Mouse (Mus musculus) c-Kit-positive CD71-positive TER-119-positive erythroid progenitor cells, embryonic 14.5 days (primary cell): Measurements from ENCODE around the gene Rab14.

Experiments
- DNase-seq: peaks from one replicate; pipeline ENCODE4 v3.0.0-alpha.2; 2013; ENCODE audit warnings: low spot score

Rab14 gene

DNA sequence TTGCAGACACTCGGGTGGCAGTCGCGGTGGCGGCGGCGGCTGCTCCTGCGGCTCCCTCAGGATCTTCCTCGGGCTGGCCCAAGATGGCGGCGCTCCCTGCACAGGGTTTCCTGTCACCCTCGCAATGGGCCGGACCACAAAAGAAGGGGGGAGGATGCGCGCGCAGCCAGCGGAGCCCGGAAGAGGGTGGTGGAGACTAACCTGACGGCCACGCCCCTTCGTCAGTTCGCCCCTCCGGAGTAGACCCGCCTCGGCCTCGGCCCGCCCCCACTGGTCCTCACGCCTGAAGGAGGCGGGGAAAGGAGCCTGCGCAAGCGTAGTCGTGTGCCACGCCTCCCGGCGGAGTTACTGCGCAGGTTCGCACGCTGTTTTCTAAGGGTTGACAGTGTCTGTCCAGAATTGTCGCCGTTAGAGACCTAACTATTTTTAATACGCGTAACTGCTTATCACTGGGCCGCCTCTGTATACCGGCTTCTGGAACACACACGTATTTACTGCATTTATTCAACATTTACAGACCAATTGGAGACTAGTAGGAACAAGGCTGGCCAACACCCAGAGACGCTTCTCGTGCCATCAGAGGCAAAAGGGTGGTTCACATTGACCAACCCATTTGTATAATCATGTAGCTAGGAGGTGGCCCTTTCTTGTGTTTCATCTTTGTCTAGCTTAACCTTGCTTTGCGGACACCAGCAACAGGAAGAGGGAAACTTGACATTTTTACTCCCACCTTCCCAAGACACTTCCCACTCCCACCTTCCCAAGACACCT lies at the start of gene Rab14:
Gene Rab14 (minus strand): TSS at position 223 of the 771 bp plus-strand sequence.
- peak; percentile 99 for DNase-seq

DNA sequence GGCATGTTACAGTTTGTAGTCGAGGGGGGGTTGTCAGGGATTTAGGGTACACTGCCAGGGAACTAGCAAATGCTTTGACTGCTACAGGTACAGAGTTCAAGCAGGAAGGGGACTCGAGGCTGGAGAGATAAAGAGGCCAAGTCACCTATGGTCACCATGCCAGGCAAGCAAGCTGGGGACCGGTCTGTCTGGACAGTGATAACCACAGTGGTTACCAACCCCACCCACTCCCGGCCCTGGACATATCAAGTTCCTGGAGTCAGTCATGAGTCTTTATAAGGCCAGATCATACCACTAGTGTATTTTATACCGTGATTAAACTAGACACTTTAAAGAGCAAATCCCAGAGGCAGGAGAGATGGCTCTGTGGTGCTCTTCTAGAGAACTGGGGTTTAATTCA lies 46.8 kb upstream of the Rab14 start:
- DNase-seq, result no peak

DNA sequence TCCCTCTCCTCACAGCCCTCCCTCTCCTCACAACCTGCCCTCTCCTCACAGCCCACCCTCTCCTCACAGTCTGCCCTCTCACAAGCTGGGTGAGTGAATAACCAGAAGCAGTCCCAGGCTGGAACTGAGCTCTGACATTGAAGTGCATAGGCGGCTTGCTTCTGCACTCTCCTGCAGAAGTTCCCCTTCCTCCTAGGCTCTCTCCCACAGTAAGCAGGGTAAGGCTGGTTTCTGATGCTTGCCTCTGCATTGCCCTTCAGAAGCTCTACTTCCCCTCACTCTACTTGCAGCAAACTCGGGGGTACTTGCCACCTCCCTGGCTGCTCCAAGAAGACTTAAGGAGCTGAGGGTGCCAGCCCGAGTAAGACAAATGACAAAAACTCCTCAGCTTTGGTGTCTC lies 43.3 kb upstream of the Rab14 start:
- DNase-seq, result no peak

DNA sequence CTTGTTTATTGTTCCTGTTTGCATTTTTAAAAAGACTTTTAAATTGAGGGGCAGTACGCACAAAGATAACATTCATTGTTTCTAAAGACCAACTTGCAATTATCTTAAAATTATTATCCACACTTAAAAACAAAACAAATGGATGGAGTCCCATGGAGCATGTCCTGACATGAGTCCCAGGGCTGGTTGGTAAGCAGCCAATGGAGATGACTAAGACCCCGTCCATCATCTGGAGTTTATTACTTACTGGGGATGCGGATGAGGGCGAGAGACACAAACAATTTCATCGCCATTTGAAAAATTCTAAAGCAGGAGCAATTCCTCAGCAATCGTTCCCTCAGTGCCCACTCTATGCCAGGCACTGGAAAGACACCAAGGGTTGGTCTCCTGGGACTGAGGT lies 34.1 kb upstream of the Rab14 start:
- DNase-seq, result no peak

DNA sequence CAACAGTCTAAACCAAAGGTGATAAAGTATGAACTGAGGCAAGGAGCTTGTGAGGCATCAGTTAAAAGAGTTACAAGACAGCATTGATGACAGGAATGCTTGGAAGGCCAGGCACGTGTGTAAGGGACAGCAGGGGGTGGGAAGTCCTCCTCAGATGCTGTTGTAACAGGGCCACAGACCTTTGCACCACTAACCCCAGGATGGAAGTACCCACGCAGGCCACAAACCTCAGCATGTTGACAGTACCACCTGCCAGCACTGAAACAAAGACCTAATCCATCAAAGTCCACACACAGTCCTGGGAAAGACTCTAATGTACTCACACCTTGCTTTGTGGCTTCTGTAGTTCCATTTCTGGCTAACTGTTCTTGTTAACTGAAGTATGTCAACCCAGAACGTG lies 33.0 kb upstream of the Rab14 start:
- no peak for DNase-seq

GRCm38 (mm10) chr2:35232595-35233445 lies 31.9 kb upstream of the Rab14 start:
- DNase-seq, result no peak

GRCm38 (mm10) chr2:35231871-35232270 lies 31.0 kb upstream of the Rab14 start:
- no peak for DNase-seq

- no peak for DNase-seq
These were observed 29.3 kb upstream of the Rab14 start for GRCm38 (mm10) chr2:35230215-35230614.

DNA sequence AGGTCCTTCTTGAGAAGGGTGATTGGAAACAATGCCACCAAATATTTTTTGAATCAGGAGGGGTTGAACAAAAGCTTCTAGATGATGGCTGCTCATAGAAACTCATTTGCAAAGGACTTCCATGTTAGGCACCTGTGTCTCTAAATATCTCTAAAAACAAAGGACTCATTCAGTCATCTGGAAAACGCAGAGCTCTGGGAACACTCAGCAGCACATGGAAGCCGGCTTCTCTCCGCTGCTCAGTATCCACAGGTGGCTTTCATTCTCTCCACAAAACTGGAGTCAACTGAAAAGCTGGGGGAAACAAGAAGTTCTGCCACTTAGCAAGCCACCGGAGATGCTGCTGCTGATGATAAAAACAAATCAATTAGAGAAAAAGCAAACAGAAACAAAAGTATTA lies 27.2 kb upstream of the Rab14 start:
- no peak for DNase-seq

DNA sequence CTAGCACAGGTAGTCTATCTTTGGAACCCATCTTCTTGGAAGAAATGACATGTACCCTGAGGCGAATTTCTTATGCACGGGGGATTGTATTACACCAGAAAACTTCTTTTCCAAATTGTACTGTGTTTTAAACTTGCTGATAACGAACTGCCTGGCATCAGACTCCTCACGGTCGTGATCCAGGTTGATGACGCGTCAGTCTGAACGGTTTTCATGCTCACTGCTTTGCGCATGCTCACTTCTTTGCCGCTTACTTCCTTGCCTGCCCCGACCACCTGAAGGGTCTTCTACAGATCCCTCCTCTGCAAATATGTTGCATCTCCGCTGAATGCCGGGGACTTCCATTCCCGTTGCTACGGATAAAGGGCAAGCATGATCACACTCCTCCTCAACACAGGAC lies 23.4 kb upstream of the Rab14 start:
- no peak for DNase-seq

GRCm38 (mm10) chr2:35222822-35223391 lies 22.0 kb upstream of the Rab14 start:
- no peak for DNase-seq

DNA sequence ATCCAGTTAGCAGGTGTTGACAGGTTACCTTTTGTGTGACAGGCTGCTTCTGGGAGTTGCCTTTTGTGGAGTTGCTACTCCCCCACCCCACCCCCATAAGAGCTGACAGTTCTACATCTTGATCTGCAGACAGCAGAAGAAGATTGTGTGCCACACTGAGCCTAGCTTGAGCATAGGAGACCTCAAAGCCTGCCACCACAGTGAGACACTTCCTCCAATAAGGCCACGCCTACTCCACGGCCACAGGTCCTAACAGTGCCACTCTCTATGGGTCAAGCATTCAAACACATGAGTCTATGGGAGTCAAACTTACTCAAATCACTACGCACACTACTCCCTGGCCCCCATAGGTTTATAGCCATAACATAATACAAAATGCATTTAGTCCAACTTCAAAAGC lies 17.8 kb upstream of the Rab14 start:
- no peak for DNase-seq

DNA sequence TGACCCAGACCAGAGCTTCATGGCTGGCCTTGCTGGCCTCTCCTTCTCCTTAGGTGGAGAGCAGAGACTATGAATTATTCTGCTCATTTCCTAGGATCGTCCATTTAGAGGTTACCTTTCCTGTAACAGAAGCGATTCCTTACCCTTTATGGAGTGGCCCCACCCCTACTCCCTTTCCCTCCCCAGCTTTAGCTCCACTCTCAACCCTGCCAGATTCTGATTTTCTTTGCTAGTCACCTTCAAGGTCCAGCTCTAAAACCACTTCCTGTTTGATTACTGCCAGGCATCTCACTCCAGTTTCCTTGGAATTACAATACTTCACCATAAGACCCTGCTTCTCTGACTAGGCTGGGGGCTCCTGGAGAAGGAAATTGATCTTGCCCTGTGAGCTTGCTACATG lies 15.8 kb upstream of the Rab14 start:
- DNase-seq, result no peak

- no peak for DNase-seq
These were observed 14.4 kb upstream of the Rab14 start for GRCm38 (mm10) chr2:35215363-35215762.

DNA sequence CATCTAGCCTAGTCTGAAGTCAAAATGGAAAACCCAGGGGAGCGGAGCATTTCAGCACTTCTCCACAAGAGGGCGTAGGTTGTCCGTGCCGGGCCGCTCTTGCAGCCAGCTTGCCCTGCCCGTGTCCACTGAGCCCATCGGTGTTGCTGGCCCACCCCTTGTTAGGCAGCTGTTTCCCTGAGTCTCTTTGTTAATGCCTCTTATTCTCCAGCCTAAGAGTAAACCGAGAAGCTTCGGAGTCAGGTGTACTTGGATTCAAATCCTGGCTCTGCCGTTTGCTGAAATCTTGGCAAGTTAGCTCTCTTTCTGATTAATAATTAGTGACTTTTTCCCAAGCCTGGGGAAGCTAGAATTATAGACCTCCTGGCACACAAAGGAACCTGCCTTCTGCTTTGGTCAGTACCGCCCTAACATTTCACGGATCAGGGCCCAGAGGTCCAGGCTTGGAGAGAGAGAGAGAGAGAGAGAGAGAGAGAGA lies 14.0 kb upstream of the Rab14 start:
- DNase-seq, result peak; percentile 62

GRCm38 (mm10) chr2:35213345-35213910 lies 12.5 kb upstream of the Rab14 start:
- DNase-seq, result peak; percentile 44

- DNase-seq, result no peak
These were observed 10.8 kb upstream of the Rab14 start for GRCm38 (mm10) chr2:35211681-35212080.

- no peak for DNase-seq
These were observed 8.2 kb upstream of the Rab14 start for GRCm38 (mm10) chr2:35208931-35209665.

DNA sequence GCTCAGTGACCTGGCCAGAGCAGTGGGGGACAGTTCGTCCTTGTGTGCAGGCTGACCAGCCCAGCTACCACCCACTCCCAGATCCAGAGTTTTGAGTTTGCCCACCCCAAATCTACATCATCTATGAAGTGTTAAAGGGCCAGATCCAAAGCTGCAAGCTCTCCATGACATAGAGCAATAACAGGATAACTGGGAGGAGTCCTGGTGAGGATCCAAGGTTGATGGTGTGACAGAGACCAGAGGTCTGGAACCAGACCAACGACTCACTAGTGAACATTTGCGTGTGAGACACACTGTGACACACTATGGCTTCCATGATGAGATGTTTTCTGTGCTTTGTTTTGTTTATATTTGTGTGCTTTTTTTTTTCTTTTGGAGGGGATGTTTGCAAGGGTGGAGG lies 7.1 kb upstream of the Rab14 start:
- DNase-seq, result no peak

DNA sequence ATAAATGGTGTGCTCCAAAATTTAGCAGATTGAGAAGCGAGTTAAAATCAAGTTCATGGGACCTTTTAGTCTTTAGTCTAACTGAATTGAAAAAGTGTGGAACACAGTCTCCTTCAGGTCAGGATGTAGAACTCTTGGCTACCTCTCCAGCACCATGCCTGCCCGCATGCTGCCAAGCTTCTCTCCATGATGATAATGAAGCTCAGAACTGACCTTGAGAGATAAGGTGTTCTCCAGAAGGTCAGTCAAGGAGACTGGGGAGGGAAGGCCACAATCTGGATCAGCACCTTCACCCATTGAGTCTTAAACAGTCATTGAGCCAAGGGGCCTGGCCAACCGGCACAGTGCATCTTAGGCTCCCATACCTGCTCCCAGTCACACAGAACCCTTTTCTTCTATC lies 5.8 kb upstream of the Rab14 start:
- no peak for DNase-seq

DNA sequence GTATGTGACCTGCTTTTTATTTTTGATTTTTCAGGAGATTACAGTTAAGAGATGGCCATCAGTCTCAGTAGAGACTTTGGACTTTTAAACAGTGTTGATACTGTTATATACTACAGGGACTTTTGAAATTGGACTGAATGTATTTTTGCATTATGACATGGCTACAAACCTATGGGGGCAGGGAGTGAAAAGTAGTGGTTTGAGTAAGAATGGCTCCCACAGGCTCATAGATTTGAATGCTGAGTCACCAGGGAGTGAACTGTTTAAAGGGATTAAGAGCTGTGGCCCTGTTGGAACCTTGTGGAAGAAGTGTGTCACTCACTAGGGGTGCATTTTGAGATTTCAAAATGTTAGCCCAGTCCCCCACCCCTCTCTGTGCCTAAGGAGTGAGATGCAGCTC lies 2.8 kb upstream of the Rab14 start:
- DNase-seq, result no peak
